Mouse (Mus musculus) bone marrow macrophage, adult 2 months (primary cell): ENCODE results near the gene Mvb12a.

ENCODE experiments used
- CTCF ChIP-seq: IDR thresholded peaks from 2 replicates; pipeline ENCODE4 v1.5.1; 2012; ENCODE audit warnings: low read depth, mild to moderate bottlenecking, low read length, moderate library complexity
- POLR2A ChIP-seq: IDR thresholded peaks from 2 replicates; pipeline ENCODE4 v1.6.1; 2012; ENCODE audit warnings: mild to moderate bottlenecking, low read depth, low read length, borderline replicate concordance

GRCm38 (mm10) chr8:71560071-71560470 is 17.3 kb downstream of the Mvb12a start:
- TF ChIP-seq CTCF (no peak), POLR2A (no peak)
